Mouse (Mus musculus): ENCODE data around the gene Fam107a. TPM values are rescaled to one million over a fixed set of nuclear protein-coding genes. Genes with fewer than 3 reads are reported as not detected.

Fam107a gene
- polyA plus RNA-seq, 1 experiment from 2014 or later: not detected

DNA sequence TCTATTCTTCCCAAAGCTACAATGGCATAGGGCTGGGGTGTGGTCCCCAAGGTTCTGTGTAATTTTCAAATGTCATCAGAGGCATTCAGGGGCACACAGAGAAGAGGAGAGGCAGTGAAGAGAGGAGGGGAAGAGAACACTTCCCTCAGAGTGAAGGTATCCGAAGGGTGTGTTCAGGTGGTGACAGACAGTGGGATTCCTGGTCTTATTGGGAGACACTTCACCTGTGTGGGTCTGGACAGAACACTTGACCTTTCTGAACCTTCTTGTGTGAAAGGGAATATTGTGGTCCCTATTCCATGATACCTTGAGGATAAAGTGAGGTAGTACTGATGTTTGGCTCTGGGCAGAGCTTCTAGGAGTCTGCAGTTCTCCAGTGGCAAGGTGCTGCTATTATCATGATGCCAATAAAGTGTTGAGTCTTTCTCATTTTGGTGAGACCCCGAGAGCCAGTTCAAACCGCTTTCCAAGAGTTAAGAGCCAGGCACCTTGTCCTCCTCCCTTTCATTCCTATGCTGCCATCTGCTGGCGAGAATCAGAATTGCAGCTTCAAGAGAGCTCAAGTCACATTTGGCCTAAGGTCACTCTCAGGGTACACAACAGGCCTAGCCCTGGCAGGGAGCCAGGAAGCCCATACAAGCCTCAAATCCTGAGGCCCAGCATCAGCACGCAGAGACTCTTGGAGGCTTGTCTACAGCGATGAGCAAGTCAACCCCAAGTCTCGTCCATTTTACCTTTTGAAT lies 28.6 kb upstream of the Fam107a start:
- Histone ChIP-seq H3K4me3 (ENCODE audit: low read depth, low read length) (no peak overlapping the region), H3K27me3 (ENCODE audit: insufficient read depth, low read length) (no peaks in the 10 kb centered on the region), H3K4me2 (ENCODE audit: low read depth, low read length) (no peak overlapping the region), H3K9me3 (ENCODE audit: low read length) (no peaks in the 10 kb centered on the region), H3K4me1 (ENCODE audit: insufficient read depth) (no peaks in the 10 kb centered on the region), H3K9ac (replicated peaks) (no peak overlapping the region), H3K27ac (ENCODE audit: low read depth) (no peak overlapping the region), H3K36me3 (replicated peaks; ENCODE audit: insufficient read depth, low read length) (no peaks in the 10 kb centered on the region)
- peak; percentile 47 for ATAC-seq
- TF ChIP-seq EP300 (IDR thresholded peaks at IDR 0.05; ENCODE audit: low read depth) (no peak), CTCF (IDR thresholded peaks at IDR 0.05; ENCODE audit: low read depth) (peak; percentile 97)
- 21% methylated on average over 7 of the region's 7 CpGs for WGBS (ENCODE audit: insufficient replicate concordance)
- peak; percentile 87 for DNase-seq

DNA sequence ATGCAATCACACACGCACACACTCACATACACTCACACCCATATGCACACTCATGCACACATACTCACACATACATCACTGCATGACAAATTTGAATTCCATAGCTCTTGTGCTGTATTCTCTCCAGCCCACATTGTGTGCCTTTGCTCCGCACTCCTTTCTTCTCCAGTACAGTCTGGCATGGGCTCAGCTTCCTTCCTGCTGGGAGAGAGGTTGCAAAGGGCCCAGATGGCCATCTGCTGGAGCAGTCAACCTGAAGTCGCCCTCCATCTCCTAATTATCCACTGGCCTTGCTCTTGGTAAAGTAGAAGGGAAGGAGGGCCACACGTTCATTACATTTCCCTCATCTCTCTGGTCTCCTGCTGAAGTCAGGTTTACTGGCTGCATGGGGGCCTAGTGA lies 27.7 kb upstream of the Fam107a start:
- TF ChIP-seq EP300 (IDR thresholded peaks at IDR 0.05; ENCODE audit: low read depth) (no peak), CTCF (IDR thresholded peaks at IDR 0.05; ENCODE audit: low read depth) (no peak)
- Histone ChIP-seq H3K4me1 (ENCODE audit: insufficient read depth) (no peaks in the 10 kb centered on the region), H3K4me2 (ENCODE audit: low read depth, low read length) (no peak overlapping the region), H3K27me3 (ENCODE audit: insufficient read depth, low read length) (no peaks in the 10 kb centered on the region), H3K9ac (replicated peaks) (no peak overlapping the region), H3K36me3 (replicated peaks; ENCODE audit: insufficient read depth, low read length) (no peaks in the 10 kb centered on the region), H3K27ac (ENCODE audit: low read depth) (no peak overlapping the region), H3K4me3 (ENCODE audit: low read depth, low read length) (no peak overlapping the region), H3K9me3 (ENCODE audit: low read length) (no peaks in the 10 kb centered on the region)
- WGBS (ENCODE audit: insufficient replicate concordance): 76% methylated on average over 4 of the region's 4 CpGs
- DNase-seq: no peak
- no peak for ATAC-seq

DNA sequence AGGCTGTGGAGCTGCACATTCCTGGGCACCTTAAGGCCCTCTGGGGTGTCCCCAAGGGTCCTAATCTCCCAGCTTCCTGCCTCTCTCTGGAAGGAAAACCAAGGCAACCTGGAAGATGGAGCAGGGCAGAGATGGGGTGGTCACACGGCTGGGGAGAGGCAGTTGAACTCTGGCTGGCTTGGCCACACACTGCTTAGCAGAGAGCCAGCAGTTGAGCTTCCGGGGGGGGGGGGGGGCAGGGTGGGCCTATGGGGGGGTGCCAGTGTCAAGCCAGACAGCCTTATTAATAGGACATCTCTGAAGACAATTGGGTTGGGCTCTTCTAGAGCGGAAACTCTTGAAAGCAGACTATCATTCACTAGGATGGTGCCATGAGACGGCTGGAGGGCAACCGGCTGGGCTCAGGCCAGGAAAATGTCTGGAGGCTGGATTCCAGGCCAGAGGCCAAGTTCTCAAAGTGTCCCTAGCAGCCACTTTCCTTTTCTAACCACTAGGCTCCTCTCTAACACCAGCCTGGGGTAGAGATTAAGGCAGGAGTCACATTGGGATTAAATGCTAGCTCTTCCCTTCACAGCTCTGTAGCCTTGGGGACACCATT lies 24.8 kb upstream of the Fam107a start:
- TF ChIP-seq EP300 (IDR thresholded peaks at IDR 0.05; ENCODE audit: low read depth) (no peak), CTCF (IDR thresholded peaks at IDR 0.05; ENCODE audit: low read depth) (no peak)
- Histone ChIP-seq H3K9me3 (ENCODE audit: low read length) (no peaks in the 10 kb centered on the region), H3K9ac (replicated peaks) (no peak overlapping the region), H3K36me3 (replicated peaks; ENCODE audit: insufficient read depth, low read length) (no peaks in the 10 kb centered on the region), H3K27me3 (ENCODE audit: insufficient read depth, low read length) (no peaks in the 10 kb centered on the region), H3K4me1 (ENCODE audit: insufficient read depth) (no peaks in the 10 kb centered on the region), H3K4me3 (ENCODE audit: low read depth, low read length) (no peak overlapping the region), H3K4me2 (ENCODE audit: low read depth, low read length) (no peak overlapping the region), H3K27ac (ENCODE audit: low read depth) (no peak overlapping the region)
- DNase-seq: no peak
- 73% methylated on average over 5 of the region's 5 CpGs for WGBS (ENCODE audit: insufficient replicate concordance)
- ATAC-seq: no peak

DNA sequence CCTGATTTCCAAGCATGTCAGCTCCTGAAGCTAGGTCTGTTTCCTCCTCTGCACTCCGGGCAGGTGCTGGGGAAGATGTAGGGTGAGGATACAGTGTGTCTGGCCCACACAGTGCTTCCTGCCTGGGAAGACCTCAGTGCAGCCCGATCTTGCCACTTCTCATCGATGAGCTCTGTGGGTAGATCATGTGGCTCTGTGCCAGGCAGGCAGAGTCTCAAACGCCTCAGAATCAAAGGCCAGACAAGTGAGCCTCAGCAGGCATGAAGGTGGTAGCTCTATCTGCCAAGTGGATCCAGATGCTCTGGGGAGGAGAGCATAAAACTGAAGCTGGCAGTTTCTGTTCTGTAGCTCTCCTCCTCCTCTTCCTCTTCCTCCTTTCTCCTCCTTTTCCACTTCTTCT lies 22.4 kb upstream of the Fam107a start:
- Histone ChIP-seq H3K27ac (ENCODE audit: low read depth) (no peak overlapping the region), H3K9ac (replicated peaks) (no peak overlapping the region), H3K9me3 (ENCODE audit: low read length) (no peaks in the 10 kb centered on the region), H3K4me1 (ENCODE audit: insufficient read depth) (no peaks in the 10 kb centered on the region), H3K4me2 (ENCODE audit: low read depth, low read length) (no peak overlapping the region), H3K36me3 (replicated peaks; ENCODE audit: insufficient read depth, low read length) (no peaks in the 10 kb centered on the region), H3K27me3 (ENCODE audit: insufficient read depth, low read length) (no peaks in the 10 kb centered on the region), H3K4me3 (ENCODE audit: low read depth, low read length) (no peak overlapping the region)
- DNase-seq: no peak
- WGBS (ENCODE audit: insufficient replicate concordance): 63% methylated on average over 4 of the region's 4 CpGs
- no peak for ATAC-seq
- no peak for TF ChIP-seq EP300 (IDR thresholded peaks at IDR 0.05; ENCODE audit: low read depth)
- TF ChIP-seq CTCF (IDR thresholded peaks at IDR 0.05; ENCODE audit: low read depth): no peak

DNA sequence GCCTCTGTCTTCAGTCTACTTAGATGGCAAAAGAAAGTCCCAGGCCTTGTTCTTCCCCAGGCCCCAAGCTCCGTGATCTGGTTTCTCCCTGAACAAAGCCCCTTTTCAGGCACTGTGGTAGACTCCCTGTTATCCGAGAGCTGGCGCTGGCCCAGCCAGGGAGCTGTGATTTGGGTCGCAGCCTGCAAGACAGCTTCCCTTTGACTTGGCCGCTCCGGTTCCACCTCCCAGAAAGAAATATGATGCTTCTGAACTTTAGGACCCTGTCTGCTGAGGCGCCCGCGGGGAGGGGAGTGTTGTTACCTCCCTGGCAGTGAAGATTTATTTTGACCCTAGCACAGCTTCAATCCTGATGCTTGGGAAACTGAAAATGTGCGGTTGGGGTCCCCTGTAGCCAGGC lies 18.1 kb upstream of the Fam107a start:
- no peak for ATAC-seq
- 68% methylated on average over 10 of the region's 10 CpGs for WGBS (ENCODE audit: insufficient replicate concordance)
- Histone ChIP-seq H3K4me1 (ENCODE audit: insufficient read depth) (no peaks in the 10 kb centered on the region), H3K4me3 (ENCODE audit: low read depth, low read length) (no peak overlapping the region), H3K4me2 (ENCODE audit: low read depth, low read length) (no peak overlapping the region), H3K27me3 (ENCODE audit: insufficient read depth, low read length) (no peaks in the 10 kb centered on the region), H3K9ac (replicated peaks) (no peak overlapping the region), H3K27ac (ENCODE audit: low read depth) (no peak overlapping the region), H3K36me3 (replicated peaks; ENCODE audit: insufficient read depth, low read length) (no peaks in the 10 kb centered on the region), H3K9me3 (ENCODE audit: low read length) (no peaks in the 10 kb centered on the region)
- TF ChIP-seq CTCF (IDR thresholded peaks at IDR 0.05; ENCODE audit: low read depth): no peak
- TF ChIP-seq EP300 (IDR thresholded peaks at IDR 0.05; ENCODE audit: low read depth): no peak
- DNase-seq: no peak

DNA sequence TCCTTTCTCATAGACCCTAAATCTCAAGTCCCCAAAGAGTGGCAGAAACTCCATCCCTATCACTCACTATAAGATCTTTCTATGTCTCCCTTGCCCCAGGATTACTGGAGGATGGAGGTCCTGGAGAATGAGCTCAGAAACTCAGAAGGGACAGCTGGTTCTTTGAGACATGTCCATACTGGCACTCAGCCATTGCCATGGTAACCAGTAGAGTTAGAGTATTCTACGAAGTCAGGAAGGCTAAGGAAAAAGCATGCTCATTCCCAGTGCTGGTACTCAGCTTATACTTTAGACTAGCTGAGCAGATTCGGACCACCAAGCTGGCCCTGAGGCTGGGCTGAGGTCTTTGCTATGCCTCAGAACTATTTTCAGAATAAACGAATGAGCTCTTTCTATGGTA lies 16.7 kb upstream of the Fam107a start:
- 76% methylated on average over 3 of the region's 3 CpGs for WGBS (ENCODE audit: insufficient replicate concordance)
- Histone ChIP-seq H3K4me1 (ENCODE audit: insufficient read depth) (no peaks in the 10 kb centered on the region), H3K4me3 (ENCODE audit: low read depth, low read length) (no peak overlapping the region), H3K9me3 (ENCODE audit: low read length) (no peaks in the 10 kb centered on the region), H3K27ac (ENCODE audit: low read depth) (no peak overlapping the region), H3K9ac (replicated peaks) (no peak overlapping the region), H3K27me3 (ENCODE audit: insufficient read depth, low read length) (no peaks in the 10 kb centered on the region), H3K4me2 (ENCODE audit: low read depth, low read length) (no peak overlapping the region), H3K36me3 (replicated peaks; ENCODE audit: insufficient read depth, low read length) (no peaks in the 10 kb centered on the region)
- ATAC-seq (no peak), DNase-seq (no peak)
- TF ChIP-seq EP300 (IDR thresholded peaks at IDR 0.05; ENCODE audit: low read depth) (no peak), CTCF (IDR thresholded peaks at IDR 0.05; ENCODE audit: low read depth) (no peak)

Measured in liver, postnatal 0 days (tissue).